Mouse (Mus musculus): ENCODE measurements around the gene Rora. TPM values are rescaled to one million over a fixed set of nuclear protein-coding genes. Genes with fewer than 3 reads are reported as not detected.
A peak's percentile ranks its signal among the peaks of the same experiment; 100 is the strongest.

Rora gene
- polyA plus RNA-seq, 1 experiment from 2014 or later = 6.1 TPM

DNA sequence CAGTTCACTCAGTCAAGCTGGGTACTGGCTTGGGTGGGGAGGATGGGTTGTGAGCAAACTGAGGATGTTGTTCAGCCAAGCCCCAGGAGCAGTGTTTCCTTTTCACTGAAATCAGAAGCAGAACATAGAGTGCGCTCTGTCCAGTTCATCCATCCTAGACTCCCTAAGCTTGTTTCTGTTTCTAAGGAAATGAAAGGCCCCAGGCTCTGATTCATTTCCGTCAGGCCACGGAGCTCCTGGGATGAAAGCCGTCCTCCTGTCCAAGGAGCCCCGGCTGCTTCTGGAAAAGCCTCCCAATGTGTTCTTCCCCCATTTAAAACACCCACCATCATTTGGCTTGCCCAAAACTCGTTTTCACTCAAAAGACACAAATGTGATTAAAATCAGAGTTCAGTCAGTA, 589.0 kb downstream of the Rora start:
- Histone ChIP-seq H3K9me3 (no peaks in the 10 kb centered on the region), H3K27me3 (replicated peaks) (no peaks in the 10 kb centered on the region), H3K4me3 (no peak overlapping the region), H3K9ac (no peak overlapping the region), H3K27ac (replicated peaks) (no peak overlapping the region), H3K36me3 (no peaks in the 10 kb centered on the region), H3K4me2 (no peak overlapping the region), H3K4me1 (peaks cover 14% of the 10 kb centered on the region)
- ATAC-seq (ENCODE audit: extremely low read depth, insufficient number of reproducible peaks, low FRiP score, low TSS enrichment) = no peak
- 58% methylated on average over 6 of the region's 6 CpGs for WGBS

DNA sequence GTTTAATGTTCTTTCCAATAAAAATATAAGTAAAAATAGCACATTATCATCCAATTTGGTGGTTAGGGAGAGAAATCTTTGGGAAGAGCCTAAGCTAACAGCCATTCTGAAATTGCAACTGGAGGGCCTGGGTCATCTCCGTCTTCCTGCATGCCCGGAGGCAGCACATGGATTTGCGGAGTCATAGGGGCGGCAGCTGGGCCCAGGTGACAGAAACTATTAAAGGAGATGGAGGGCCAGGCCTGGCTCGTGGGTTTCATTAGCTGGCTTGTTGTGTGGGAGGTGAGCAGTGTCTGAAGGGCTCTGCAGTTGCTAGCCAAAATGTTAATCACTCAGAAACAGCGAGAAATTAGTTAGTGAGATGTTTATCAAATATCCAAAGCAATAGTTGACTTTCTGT, 590.0 kb downstream of the Rora start:
- no peak overlapping the region for H3K4me2 ChIP-seq
- 54% methylated on average over 6 of the region's 6 CpGs for WGBS

DNA sequence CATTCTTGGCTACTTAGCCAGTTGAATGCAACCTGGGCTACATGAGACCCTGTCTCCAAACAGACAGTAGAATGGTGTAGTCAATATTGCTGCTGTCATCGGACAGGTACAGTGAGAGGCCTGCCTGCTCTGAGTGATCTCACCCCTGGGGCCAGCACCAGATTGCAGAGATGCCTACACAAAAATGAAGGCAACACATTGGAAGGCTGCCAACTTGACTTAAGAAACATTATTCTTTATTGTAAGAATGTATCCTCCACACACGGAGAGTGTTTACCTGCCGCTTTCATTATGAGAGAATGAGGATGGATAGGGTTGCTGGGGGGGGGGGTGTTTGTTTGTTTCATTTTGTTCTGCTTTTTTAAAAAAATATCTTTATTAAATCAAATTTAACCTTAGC, 592.6 kb downstream of the Rora start:
- Histone ChIP-seq H3K27me3 (replicated peaks) (no peaks in the 10 kb centered on the region), H3K9me3 (no peaks in the 10 kb centered on the region)
- 64% methylated on average over 3 of the region's 3 CpGs for WGBS

More for the DNA sequence above, 590.0 kb downstream of the Rora start:
- no peak for ATAC-seq (ENCODE audit: extremely low read depth, insufficient number of reproducible peaks, low FRiP score, low TSS enrichment)
- Histone ChIP-seq H3K4me3 (no peak overlapping the region), H3K9me3 (no peaks in the 10 kb centered on the region), H3K36me3 (no peaks in the 10 kb centered on the region), H3K27me3 (replicated peaks) (no peaks in the 10 kb centered on the region), H3K27ac (replicated peaks) (no peak overlapping the region), H3K4me1 (peaks cover 5% of the 10 kb centered on the region; the same call in 1 of the 2 replicates), H3K9ac (no peak overlapping the region)

DNA sequence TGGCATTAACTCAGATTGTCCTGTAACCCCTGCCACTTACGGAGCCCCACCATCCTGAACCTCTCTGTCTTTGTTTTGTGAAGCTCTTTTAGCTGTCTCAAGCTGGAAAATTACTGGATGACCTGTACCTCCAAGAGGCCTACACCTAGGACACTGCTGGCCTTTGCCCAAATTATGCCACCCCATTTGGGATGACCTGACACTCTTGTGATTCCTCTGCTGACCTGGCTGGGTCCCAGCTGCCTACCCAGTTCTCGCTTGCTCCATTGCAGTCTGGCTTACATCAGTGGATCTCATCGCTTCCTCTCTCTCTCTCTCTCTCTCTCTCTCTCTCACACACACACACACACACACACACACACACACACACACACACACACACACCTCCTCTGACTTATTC, 596.0 kb downstream of the Rora start:
- H3K36me3 ChIP-seq = no peaks in the 10 kb centered on the region
- no peaks in the 10 kb centered on the region for H3K9me3 ChIP-seq
- H3K4me1 ChIP-seq = peaks cover 5% of the 10 kb centered on the region; the same call in 1 of the 2 replicates
- no peak overlapping the region for H3K4me3 ChIP-seq
- no peaks in the 10 kb centered on the region for H3K27me3 ChIP-seq (replicated peaks)
- no peak for ATAC-seq (ENCODE audit: extremely low read depth, insufficient number of reproducible peaks, low FRiP score, low TSS enrichment)
- no peak overlapping the region for H3K9ac ChIP-seq
- no peak overlapping the region for H3K27ac ChIP-seq (replicated peaks)
- H3K4me2 ChIP-seq = no peak overlapping the region
- WGBS = 82% methylated on average over 3 of the region's 3 CpGs

More for the DNA sequence above, 592.6 kb downstream of the Rora start:
- Histone ChIP-seq H3K4me1 (peaks cover 5% of the 10 kb centered on the region; the same call in 1 of the 2 replicates), H3K9ac (no peak overlapping the region), H3K36me3 (no peaks in the 10 kb centered on the region), H3K27ac (replicated peaks) (no peak overlapping the region), H3K4me2 (no peak overlapping the region), H3K4me3 (no peak overlapping the region)
- no peak for ATAC-seq (ENCODE audit: extremely low read depth, insufficient number of reproducible peaks, low FRiP score, low TSS enrichment)

DNA sequence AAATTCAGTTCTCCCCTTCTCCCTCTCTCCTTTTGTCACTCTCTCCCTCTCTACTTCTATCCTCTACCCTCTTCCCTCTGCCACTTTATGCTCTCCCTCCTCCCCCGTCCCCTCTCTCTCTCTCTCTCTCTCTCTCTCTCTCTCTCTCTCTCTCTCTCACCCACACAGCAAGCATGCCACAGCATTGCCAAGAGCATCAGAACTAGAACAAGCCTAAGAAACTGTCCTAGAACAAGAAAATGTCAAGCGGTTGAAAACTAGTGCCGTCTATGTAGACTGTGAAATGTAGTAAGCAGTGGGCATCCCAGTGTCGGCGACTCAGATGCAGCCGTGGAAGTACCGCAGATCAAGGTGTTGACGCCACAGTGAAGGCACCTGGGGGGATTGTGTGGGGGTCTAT, 596.7 kb downstream of the Rora start:
- H3K27me3 ChIP-seq (replicated peaks) = no peaks in the 10 kb centered on the region
- no peak for ATAC-seq (ENCODE audit: extremely low read depth, insufficient number of reproducible peaks, low FRiP score, low TSS enrichment)
- no peak overlapping the region for H3K4me2 ChIP-seq
- 85% methylated on average over 8 of the region's 8 CpGs for WGBS
- H3K4me1 ChIP-seq = peaks cover 5% of the 10 kb centered on the region; the same call in 1 of the 2 replicates
- no peak overlapping the region for H3K4me3 ChIP-seq
- no peaks in the 10 kb centered on the region for H3K9me3 ChIP-seq
- H3K27ac ChIP-seq (replicated peaks) = no peak overlapping the region
- no peaks in the 10 kb centered on the region for H3K36me3 ChIP-seq
- no peak overlapping the region for H3K9ac ChIP-seq

DNA sequence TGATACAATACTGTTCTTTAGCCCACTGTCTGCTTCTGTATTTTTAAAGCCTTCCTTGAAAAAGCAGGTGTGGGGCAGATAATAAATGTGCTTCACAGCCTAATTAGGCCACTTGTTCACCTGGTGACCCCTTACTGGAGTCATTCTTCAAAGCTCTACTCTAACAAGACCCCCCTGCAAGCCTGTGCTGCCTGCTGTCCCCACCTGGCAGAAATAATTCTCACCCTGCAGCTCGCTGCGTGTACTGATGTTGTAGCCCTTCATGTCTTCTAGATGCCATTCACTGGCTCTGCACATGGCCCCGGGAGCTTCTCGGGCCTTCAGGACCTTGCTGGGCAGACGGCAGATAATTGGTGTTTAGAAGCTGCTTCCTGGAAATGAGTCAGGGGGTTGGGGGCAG, 604.9 kb downstream of the Rora start:
- Histone ChIP-seq H3K27ac (replicated peaks) (no peak overlapping the region), H3K9ac (no peak overlapping the region), H3K36me3 (no peaks in the 10 kb centered on the region), H3K9me3 (no peaks in the 10 kb centered on the region), H3K27me3 (replicated peaks) (no peaks in the 10 kb centered on the region), H3K4me3 (no peak overlapping the region), H3K4me1 (peaks cover 13% of the 10 kb centered on the region), H3K4me2 (no peak overlapping the region)
- no peak for ATAC-seq (ENCODE audit: extremely low read depth, insufficient number of reproducible peaks, low FRiP score, low TSS enrichment)
- 59% methylated on average over 5 of the region's 5 CpGs for WGBS

DNA sequence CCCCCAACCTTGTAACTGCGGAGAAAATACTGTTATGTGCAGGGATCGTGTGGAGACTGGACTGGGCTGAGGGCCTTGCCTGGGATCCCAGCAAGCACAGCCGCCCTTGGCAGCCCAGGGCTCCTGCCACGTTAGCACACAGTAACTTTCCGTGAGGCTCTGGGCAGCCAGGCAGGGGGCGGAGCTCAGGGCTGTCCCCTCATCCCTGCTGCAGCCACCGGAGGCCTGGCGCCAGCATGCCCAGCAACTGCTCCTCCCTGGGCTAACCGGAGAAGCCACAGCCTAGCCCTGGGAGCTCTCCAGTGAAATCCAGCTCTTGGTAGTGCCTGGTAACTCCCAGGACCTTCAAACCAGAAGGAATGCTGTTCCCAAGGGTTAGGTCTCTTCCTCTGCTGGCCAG, 605.8 kb downstream of the Rora start:
- Histone ChIP-seq H3K4me3 (no peak overlapping the region), H3K27ac (replicated peaks) (no peak overlapping the region), H3K36me3 (no peaks in the 10 kb centered on the region), H3K4me1 (peaks cover 13% of the 10 kb centered on the region), H3K27me3 (replicated peaks) (no peaks in the 10 kb centered on the region), H3K9me3 (no peaks in the 10 kb centered on the region), H3K9ac (peak overlapping the region; percentile 73), H3K4me2 (peak overlapping the region; percentile 46)
- 5% methylated on average over 9 of the region's 9 CpGs for WGBS
- peak; percentile 76 for ATAC-seq (ENCODE audit: extremely low read depth, insufficient number of reproducible peaks, low FRiP score, low TSS enrichment)

DNA sequence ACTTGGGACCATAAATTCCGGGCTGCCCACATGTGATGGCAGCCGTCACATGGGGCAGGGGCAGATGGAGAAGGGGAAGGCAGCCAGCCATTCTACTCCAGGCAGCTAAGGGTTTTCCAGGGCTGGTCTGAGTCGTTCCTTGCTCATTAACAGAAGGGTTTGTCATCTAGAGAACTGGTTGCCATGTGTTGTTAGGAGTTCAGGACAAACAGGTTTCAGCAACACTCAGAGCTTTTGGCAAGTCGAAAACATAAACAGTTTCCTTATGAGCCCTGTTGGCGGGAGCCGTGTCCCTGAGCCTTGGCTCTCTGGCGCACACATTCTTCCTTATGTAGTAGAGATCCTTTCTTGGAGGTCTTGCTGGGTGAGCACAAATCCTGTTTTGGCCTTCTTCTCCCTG, 611.6 kb downstream of the Rora start:
- no peaks in the 10 kb centered on the region for H3K27me3 ChIP-seq (replicated peaks)
- no peak overlapping the region for H3K9ac ChIP-seq
- no peaks in the 10 kb centered on the region for H3K9me3 ChIP-seq
- H3K4me2 ChIP-seq = no peak overlapping the region
- no peak for ATAC-seq (ENCODE audit: extremely low read depth, insufficient number of reproducible peaks, low FRiP score, low TSS enrichment)
- no peaks in the 10 kb centered on the region for H3K36me3 ChIP-seq
- no peak overlapping the region for H3K4me3 ChIP-seq
- H3K27ac ChIP-seq (replicated peaks) = no peak overlapping the region
- H3K4me1 ChIP-seq = peaks cover 3% of the 10 kb centered on the region; the same call in 1 of the 2 replicates
- 73% methylated on average over 7 of the region's 7 CpGs for WGBS

DNA sequence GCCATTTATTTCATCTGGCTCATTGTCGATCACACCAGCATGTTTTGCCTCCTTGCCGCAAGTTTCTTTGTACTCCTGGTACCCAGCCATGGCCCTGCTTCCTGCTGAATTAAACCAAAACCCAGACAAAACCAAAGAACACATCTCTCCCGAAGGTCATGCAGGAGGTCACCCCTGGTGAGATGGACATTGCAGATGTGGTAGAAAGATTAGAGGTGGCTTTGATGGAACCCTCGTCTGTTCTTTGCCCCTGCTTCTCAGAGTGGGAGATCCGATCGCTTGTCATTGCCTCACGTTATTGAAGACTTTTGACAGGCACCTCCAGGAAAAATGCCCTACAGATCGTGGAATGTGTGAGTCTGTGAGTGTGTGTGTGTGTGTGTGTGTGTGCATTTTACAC, 616.8 kb downstream of the Rora start:
- H3K4me1 ChIP-seq = peaks cover 23% of the 10 kb centered on the region
- H3K4me2 ChIP-seq = no peak overlapping the region
- H3K9ac ChIP-seq = no peak overlapping the region
- H3K27me3 ChIP-seq (replicated peaks) = no peaks in the 10 kb centered on the region
- no peak overlapping the region for H3K27ac ChIP-seq (replicated peaks)
- no peak overlapping the region for H3K4me3 ChIP-seq
- 59% methylated on average over 8 of the region's 8 CpGs for WGBS
- no peak for ATAC-seq (ENCODE audit: extremely low read depth, insufficient number of reproducible peaks, low FRiP score, low TSS enrichment)
- no peaks in the 10 kb centered on the region for H3K36me3 ChIP-seq
- no peaks in the 10 kb centered on the region for H3K9me3 ChIP-seq

DNA sequence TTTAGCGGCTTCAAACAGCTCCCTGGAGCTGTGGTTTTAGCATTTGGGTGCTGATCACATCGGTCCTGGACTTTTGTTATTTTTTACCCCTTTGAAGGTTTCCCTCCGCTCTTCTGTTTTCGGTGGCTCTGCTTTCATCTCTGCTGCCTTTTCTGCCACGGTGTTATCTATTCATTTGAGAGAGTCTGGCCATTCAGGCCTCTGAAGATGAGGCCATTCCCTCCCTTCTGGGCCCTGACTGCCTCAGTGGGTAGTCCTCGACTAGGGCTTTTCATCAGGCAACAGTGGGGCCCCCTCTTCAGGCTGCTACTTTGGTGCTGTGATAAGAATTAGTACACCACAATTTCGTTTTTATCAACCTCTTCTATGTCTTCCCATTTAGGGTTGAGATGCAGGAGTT, 617.3 kb downstream of the Rora start:
- Histone ChIP-seq H3K27ac (replicated peaks) (no peak overlapping the region), H3K4me2 (no peak overlapping the region), H3K4me3 (no peak overlapping the region), H3K9ac (no peak overlapping the region), H3K27me3 (replicated peaks) (no peaks in the 10 kb centered on the region), H3K4me1 (peaks cover 23% of the 10 kb centered on the region), H3K36me3 (no peaks in the 10 kb centered on the region), H3K9me3 (no peaks in the 10 kb centered on the region)
- no peak for ATAC-seq (ENCODE audit: extremely low read depth, insufficient number of reproducible peaks, low FRiP score, low TSS enrichment)
- WGBS = 21% methylated on average over 7 of the region's 7 CpGs

DNA sequence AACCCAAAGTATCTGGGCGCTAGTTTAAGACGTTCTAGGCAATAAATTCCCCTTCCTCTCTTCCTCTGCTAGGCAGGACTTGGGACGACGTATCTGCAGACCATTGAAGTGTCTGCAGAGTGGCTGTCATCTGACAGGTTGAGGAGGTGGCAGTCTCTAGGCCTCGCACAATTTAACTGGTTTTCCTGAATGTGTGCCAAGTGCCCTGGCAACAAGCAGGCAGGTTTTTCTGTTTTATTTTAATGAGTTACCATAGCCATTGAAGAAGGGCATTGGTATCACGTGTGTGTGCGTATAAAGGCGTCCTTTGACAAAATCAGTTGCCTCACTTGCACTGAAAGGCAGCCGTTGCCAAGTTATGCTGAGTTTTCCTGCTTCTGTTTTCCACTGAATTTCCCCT, 619.3 kb downstream of the Rora start:
- Histone ChIP-seq H3K27ac (replicated peaks) (peak overlapping the region; percentile 36; the same call in 1 of the 2 replicates), H3K27me3 (replicated peaks) (no peaks in the 10 kb centered on the region), H3K4me2 (peak overlapping the region; percentile 18), H3K36me3 (no peaks in the 10 kb centered on the region), H3K9me3 (no peaks in the 10 kb centered on the region), H3K9ac (no peak overlapping the region), H3K4me3 (no peak overlapping the region), H3K4me1 (peaks cover 26% of the 10 kb centered on the region)
- no peak for ATAC-seq (ENCODE audit: extremely low read depth, insufficient number of reproducible peaks, low FRiP score, low TSS enrichment)
- 31% methylated on average over 9 of the region's 9 CpGs for WGBS

DNA sequence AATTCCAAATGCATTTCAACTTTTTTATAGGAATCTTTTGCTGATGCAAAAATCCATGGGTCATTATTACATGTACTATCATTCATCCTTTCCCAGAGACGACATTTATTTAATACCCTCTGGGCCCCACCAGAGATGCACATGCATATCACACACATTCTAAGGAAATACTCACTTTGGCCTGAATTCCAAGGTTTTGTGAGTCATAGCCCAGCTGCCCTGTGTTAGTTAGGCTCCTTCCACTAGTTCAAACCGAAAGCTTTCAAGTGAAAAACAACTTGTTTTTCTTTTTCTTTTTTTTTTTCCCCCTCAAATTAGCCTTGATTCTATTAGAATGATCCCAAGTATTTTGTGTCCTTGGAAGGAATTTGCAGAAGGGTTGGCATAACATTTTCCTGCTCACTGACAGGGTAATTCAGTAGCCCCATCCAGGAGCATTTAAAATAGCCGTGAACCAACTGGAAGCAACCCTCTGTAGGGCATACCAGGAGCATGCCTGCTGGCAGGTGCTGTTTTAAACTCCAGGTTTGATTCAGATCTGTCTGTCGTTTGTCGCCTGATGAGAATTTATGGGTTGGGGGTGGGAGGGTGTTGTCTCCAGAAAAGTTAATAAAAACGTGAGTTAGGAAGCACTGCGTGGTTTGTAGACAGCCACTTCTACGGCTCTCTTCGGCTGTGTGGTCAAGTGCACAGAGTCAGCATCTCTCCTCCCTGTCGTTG, 621.3 kb downstream of the Rora start:
- 66% methylated on average over 10 of the region's 10 CpGs for WGBS
- ATAC-seq (ENCODE audit: extremely low read depth, insufficient number of reproducible peaks, low FRiP score, low TSS enrichment) = no peak

More for the DNA sequence above, 621.3 kb downstream of the Rora start:
- Histone ChIP-seq H3K27me3 (replicated peaks) (no peaks in the 10 kb centered on the region), H3K36me3 (no peaks in the 10 kb centered on the region), H3K9me3 (no peaks in the 10 kb centered on the region), H3K27ac (replicated peaks) (no peak overlapping the region), H3K9ac (no peak overlapping the region), H3K4me1 (peaks cover 26% of the 10 kb centered on the region), H3K4me3 (no peak overlapping the region), H3K4me2 (no peak overlapping the region)

Measured in heart, embryonic 13.5 days (tissue).